Mouse (Mus musculus) bone marrow macrophage, adult 2 months (primary cell): Measurements from ENCODE around the gene Khnyn.

Experiments
- CTCF ChIP-seq: IDR thresholded peaks from 2 replicates; pipeline ENCODE4 v1.5.1; 2012; ENCODE audit warnings: low read depth, mild to moderate bottlenecking, low read length, moderate library complexity
- POLR2A ChIP-seq: IDR thresholded peaks from 2 replicates; pipeline ENCODE4 v1.6.1; 2012; ENCODE audit warnings: mild to moderate bottlenecking, low read depth, low read length, borderline replicate concordance

DNA sequence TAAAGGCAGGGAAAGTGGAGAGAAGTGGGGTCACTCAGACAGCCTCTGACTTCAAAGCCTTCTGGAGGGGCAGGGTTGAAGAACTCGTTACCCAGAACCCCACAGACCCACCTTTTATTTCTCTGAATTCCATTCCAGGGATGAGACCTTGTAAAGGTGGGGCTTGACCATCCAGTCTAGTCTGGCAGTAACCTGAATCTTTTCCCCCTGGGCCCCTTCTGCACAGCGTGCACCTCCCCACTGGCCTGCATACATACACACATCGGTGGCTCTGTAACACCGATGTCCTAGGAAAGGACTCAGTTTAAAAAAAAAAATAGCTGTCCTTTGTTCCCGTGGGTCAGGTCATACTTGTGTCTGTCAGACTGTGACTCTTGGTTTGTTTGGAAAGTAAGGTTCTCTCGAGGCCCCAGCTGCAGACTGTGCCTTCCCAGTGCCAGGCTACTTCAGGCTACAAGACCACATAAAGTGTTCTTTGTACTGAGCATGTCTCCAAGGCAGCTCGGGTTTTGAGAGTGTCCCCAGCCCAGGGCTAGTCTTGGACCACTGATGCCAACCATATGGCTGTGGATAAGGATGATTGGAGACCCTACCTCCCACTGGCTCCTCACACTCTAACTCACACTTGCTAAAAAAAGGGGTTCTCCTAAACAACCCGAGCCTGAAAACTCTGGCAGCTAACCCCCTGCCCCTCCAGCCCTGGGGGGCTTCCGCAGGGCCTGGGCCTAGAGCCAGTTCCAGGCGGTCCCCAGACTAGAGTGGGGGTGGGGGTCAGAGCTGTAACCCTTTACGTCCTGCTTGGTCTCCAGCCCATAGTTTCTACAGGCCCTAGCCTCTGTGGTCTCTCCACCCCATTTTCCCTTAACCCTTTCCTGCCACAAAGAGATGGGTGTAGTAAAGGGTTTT, 31.8 kb upstream of the Khnyn start:
- TF ChIP-seq POLR2A (no peak), CTCF (no peak)
